Mouse (Mus musculus): ENCODE measurements at regions not wholly inside any gene's neighbourhood (a gene's known extent, or its start where the extent isn't known, plus 50 kb on each side); places are given as distances from the start of the nearest gene placed in this dataset.

- Histone ChIP-seq H3K27ac (no peak overlapping the region), H3K4me2 (no peak overlapping the region), H3K9ac (no peak overlapping the region), H3K36me3 (no peaks in the 10 kb centered on the region), H3K4me3 (no peak overlapping the region), H3K9me3 (no peaks in the 10 kb centered on the region), H3K27me3 (no peaks in the 10 kb centered on the region), H3K4me1 (no peaks in the 10 kb centered on the region)
- ATAC-seq (ENCODE audit: borderline replicate concordance, extremely low read depth, low FRiP score, low TSS enrichment), result no peak
- WGBS, result 63% methylated on average over 3 of the region's 3 CpGs
These were observed 481.3 kb downstream of the Cdh26 start for GRCm38 (mm10) chr2:178911646-178912045.

DNA sequence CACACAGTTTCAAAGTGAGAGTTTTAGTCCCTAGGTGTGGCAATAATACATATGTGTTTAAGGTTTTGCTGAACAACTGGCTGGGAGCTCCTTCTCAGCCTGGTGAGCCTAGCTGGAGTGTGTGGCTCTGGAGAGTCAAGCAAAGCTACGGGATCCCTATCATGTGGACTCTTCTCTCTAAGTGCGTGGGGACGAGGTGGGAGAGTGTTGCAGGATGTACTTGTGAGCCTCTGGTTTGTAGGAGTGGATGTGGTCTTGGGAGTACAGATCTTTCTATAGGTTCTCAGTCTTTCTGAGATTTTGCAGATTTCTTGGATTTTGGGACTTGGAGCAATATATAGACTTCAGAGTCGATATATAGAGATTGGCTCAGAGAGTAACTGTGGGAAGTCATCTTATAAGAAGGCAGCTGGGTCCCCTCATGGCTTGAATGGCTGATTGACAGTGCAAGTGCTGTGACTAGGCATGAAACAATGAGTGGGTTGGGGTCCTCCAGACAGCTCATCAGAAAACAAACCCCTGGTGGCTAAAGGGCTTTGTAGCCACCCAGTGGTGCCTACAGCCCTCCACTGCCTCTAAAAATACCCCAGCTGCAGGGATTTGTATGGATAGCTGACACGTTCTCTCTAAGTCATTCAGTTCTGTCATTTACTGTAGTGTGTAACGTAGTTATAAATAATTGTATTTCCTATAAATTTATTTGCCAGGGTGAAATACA lies 486.1 kb downstream of the Cdh26 start:
- no peaks in the 10 kb centered on the region for H3K4me1 ChIP-seq
- WGBS, result 71% methylated on average over 6 of the region's 6 CpGs
- H3K9ac ChIP-seq, result no peak overlapping the region
- ATAC-seq (ENCODE audit: borderline replicate concordance, extremely low read depth, low FRiP score, low TSS enrichment), result no peak
- no peak overlapping the region for H3K4me3 ChIP-seq
- no peak overlapping the region for H3K27ac ChIP-seq
- H3K9me3 ChIP-seq, result no peaks in the 10 kb centered on the region
- no peaks in the 10 kb centered on the region for H3K36me3 ChIP-seq
- H3K27me3 ChIP-seq, result no peaks in the 10 kb centered on the region
- no peak overlapping the region for H3K4me2 ChIP-seq

DNA sequence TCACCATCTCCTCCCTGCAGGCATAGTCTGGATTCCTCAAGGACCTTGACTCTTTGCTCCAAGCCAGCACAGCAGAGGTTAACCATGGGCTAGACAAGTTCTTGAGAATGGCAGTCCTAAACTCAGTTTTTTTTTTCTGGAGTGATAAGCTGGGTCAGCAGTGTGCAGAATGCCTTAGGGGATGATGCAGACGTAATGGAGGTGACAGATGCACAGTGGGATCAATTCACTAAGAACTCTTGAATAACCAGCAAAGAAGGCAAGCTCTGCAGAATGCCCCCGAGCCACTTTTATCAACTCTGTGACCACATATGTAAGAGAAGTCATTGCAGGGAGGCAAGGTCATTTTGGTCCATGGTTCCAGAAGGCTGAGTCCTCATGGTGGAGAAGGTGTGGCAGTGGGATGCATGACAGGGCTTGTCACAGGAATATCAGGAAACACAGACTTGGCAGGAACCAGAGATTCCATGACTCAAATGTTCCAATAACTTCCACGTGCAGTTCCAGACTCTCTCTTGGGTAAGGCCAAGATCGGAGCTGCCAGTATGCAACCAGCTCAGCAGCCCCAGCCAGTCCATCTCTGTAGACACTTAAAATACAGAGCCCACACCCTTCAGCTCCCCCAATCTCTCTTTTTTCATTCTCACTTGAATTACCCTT lies 494.3 kb downstream of the Cdh26 start:
- WGBS, result 54% methylated on average over 4 of the region's 4 CpGs

DNA sequence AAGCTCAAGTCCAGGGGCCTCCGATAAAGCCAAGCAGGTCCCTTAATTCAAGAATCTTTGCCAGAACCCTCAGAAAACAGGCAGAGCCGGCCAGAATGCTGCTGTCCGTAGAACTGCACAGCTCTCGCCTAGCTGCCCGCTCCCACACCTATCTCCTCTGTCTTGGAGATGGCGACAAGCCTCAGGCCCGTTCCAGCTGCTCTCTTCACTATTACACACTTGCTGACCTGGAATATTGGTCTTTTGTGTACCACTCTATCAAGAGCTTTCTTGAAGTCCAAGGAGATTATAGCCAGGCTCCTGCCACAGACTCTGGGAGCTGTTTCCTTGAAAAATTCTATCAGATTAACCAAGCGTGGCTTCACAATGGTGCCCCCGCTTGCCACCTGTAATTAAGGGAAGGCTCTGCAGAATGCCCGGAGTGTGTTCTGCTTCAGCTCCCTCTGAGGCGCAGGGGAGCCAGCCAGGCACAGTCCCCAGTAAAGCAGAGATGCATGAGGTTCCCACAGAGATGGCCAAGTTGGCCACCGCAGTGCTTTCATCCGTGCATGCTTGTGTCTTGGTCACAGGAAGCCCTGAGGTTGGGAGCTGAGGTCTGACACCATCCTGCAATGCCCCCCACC lies 496.8 kb downstream of the Cdh26 start:
- no peaks in the 10 kb centered on the region for H3K27me3 ChIP-seq
- H3K36me3 ChIP-seq, result no peaks in the 10 kb centered on the region
- no peak overlapping the region for H3K27ac ChIP-seq
- no peaks in the 10 kb centered on the region for H3K9me3 ChIP-seq
- no peaks in the 10 kb centered on the region for H3K4me1 ChIP-seq
- no peak for ATAC-seq (ENCODE audit: borderline replicate concordance, extremely low read depth, low FRiP score, low TSS enrichment)
- H3K9ac ChIP-seq, result no peak overlapping the region
- no peak overlapping the region for H3K4me2 ChIP-seq
- 75% methylated on average over 13 of the region's 13 CpGs for WGBS
- H3K4me3 ChIP-seq, result no peak overlapping the region

More for the DNA sequence above, 494.3 kb downstream of the Cdh26 start:
- no peak overlapping the region for H3K4me3 ChIP-seq
- no peak overlapping the region for H3K9ac ChIP-seq
- no peaks in the 10 kb centered on the region for H3K27me3 ChIP-seq
- H3K27ac ChIP-seq, result no peak overlapping the region
- H3K4me2 ChIP-seq, result no peak overlapping the region
- no peaks in the 10 kb centered on the region for H3K36me3 ChIP-seq
- no peaks in the 10 kb centered on the region for H3K9me3 ChIP-seq
- ATAC-seq (ENCODE audit: borderline replicate concordance, extremely low read depth, low FRiP score, low TSS enrichment), result no peak
- H3K4me1 ChIP-seq, result no peaks in the 10 kb centered on the region

DNA sequence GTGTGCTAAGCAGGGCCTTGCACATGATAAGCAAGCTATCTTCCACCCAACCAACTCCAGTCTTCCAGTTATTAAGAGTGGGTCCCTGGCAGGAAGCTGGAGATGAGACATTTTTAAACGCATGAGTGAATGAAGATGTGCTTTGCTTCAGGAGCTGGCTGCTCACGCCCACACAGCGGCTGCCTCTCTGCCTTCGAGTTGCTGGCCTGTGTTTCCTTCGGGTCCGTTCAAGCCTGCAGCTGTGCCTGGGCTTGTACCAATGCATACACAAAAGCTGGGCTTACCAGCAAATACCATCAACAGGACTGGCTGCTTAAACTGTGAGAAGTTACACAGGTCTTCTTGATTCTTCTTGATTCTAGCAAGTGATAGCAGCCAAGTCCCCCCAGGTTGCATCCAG lies 498.7 kb downstream of the Cdh26 start:
- no peaks in the 10 kb centered on the region for H3K4me1 ChIP-seq
- no peaks in the 10 kb centered on the region for H3K27me3 ChIP-seq
- WGBS, result 63% methylated on average over 6 of the region's 6 CpGs
- no peak overlapping the region for H3K4me3 ChIP-seq
- H3K9ac ChIP-seq, result no peak overlapping the region
- H3K36me3 ChIP-seq, result no peaks in the 10 kb centered on the region
- no peak overlapping the region for H3K4me2 ChIP-seq
- H3K9me3 ChIP-seq, result no peaks in the 10 kb centered on the region
- no peak overlapping the region for H3K27ac ChIP-seq
- no peak for ATAC-seq (ENCODE audit: borderline replicate concordance, extremely low read depth, low FRiP score, low TSS enrichment)

- Histone ChIP-seq H3K9ac (no peak overlapping the region), H3K27ac (no peak overlapping the region), H3K27me3 (no peaks in the 10 kb centered on the region), H3K4me3 (no peak overlapping the region), H3K4me2 (no peak overlapping the region), H3K9me3 (no peaks in the 10 kb centered on the region), H3K36me3 (no peaks in the 10 kb centered on the region), H3K4me1 (no peaks in the 10 kb centered on the region)
- WGBS, result 52% methylated on average over 2 of the region's 2 CpGs
- ATAC-seq (ENCODE audit: borderline replicate concordance, extremely low read depth, low FRiP score, low TSS enrichment), result no peak
These were observed 499.8 kb downstream of the Cdh26 start for GRCm38 (mm10) chr2:178930125-178930524.

DNA sequence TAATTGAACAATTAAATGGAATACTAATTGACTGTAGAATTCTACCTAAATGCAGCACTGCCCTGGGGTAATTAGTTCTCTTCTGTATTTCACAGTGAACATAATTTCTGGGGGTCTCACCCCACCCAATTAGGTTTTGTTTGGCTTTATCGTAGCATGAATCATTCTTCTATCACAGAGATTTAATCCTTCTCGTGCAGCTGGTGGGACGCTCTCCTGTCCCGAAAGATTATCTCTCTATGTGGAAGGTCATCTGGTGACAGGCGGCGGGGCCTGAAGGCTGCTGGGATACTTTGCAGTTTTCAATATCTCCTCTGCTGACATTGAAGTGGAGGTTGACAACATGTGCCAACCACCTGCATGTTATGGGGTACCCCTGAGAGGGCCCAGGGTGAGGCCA lies 493.8 kb upstream of the Cdh4 start:
- no peaks in the 10 kb centered on the region for H3K36me3 ChIP-seq
- no peak for ATAC-seq (ENCODE audit: borderline replicate concordance, extremely low read depth, low FRiP score, low TSS enrichment)
- no peak overlapping the region for H3K9ac ChIP-seq
- H3K4me2 ChIP-seq, result no peak overlapping the region
- no peaks in the 10 kb centered on the region for H3K4me1 ChIP-seq
- 71% methylated on average over 6 of the region's 6 CpGs for WGBS
- H3K9me3 ChIP-seq, result no peaks in the 10 kb centered on the region
- no peak overlapping the region for H3K4me3 ChIP-seq
- H3K27me3 ChIP-seq, result no peaks in the 10 kb centered on the region
- no peak overlapping the region for H3K27ac ChIP-seq

- ATAC-seq (ENCODE audit: borderline replicate concordance, extremely low read depth, low FRiP score, low TSS enrichment), result no peak
- Histone ChIP-seq H3K4me3 (no peak overlapping the region), H3K27me3 (no peaks in the 10 kb centered on the region), H3K36me3 (no peaks in the 10 kb centered on the region), H3K9ac (no peak overlapping the region), H3K4me1 (no peaks in the 10 kb centered on the region), H3K9me3 (no peaks in the 10 kb centered on the region), H3K4me2 (no peak overlapping the region), H3K27ac (no peak overlapping the region)
- WGBS, result 29% methylated on average over 4 of the region's 4 CpGs
These were observed 493.1 kb upstream of the Cdh4 start for GRCm38 (mm10) chr2:178949103-178949502.

- no peak for ATAC-seq (ENCODE audit: borderline replicate concordance, extremely low read depth, low FRiP score, low TSS enrichment)
These were observed 491.9 kb upstream of the Cdh4 start for GRCm38 (mm10) chr2:178950304-178950703.

GRCm38 (mm10) chr2:178954420-178955067 lies 487.7 kb upstream of the Cdh4 start:
- no peaks in the 10 kb centered on the region for H3K36me3 ChIP-seq
- H3K4me3 ChIP-seq, result no peak overlapping the region
- no peaks in the 10 kb centered on the region for H3K27me3 ChIP-seq
- no peak overlapping the region for H3K4me2 ChIP-seq
- no peak for ATAC-seq (ENCODE audit: borderline replicate concordance, extremely low read depth, low FRiP score, low TSS enrichment)
- H3K9ac ChIP-seq, result no peak overlapping the region
- WGBS, result 50% methylated on average over 2 of the region's 2 CpGs
- H3K27ac ChIP-seq, result no peak overlapping the region
- H3K4me1 ChIP-seq, result no peaks in the 10 kb centered on the region
- no peaks in the 10 kb centered on the region for H3K9me3 ChIP-seq

More at GRCm38 (mm10) chr2:178950304-178950703, 491.9 kb upstream of the Cdh4 start:
- H3K4me1 ChIP-seq, result no peaks in the 10 kb centered on the region
- H3K27ac ChIP-seq, result no peak overlapping the region
- H3K9me3 ChIP-seq, result no peaks in the 10 kb centered on the region
- H3K27me3 ChIP-seq, result no peaks in the 10 kb centered on the region
- H3K4me2 ChIP-seq, result no peak overlapping the region
- no peak overlapping the region for H3K4me3 ChIP-seq
- no peak overlapping the region for H3K9ac ChIP-seq
- H3K36me3 ChIP-seq, result no peaks in the 10 kb centered on the region
- 32% methylated on average over 1 of the region's 1 CpGs for WGBS

DNA sequence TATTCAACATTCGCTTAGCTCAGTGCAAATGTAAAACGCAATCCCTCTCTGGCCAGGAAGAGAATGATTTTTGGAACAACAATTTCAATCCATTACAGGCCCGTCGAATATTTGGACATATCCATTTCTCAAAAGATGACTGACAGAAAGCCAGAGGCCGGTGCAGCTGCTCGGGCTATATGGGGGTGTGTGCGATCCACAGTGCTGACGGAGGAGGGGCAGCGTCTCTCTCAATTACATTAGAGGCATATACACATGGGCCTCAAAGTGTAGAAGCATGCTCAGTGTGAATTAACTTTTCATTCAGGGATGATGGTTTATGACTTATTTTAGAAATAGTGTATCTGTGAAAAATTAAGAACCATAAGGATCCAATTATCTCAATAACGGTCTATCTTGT lies 483.4 kb upstream of the Cdh4 start:
- 73% methylated on average over 10 of the region's 10 CpGs for WGBS
- H3K27me3 ChIP-seq, result no peaks in the 10 kb centered on the region
- H3K4me2 ChIP-seq, result no peak overlapping the region
- no peaks in the 10 kb centered on the region for H3K4me1 ChIP-seq
- no peak overlapping the region for H3K4me3 ChIP-seq
- no peak overlapping the region for H3K9ac ChIP-seq
- ATAC-seq (ENCODE audit: borderline replicate concordance, extremely low read depth, low FRiP score, low TSS enrichment), result no peak
- H3K36me3 ChIP-seq, result no peaks in the 10 kb centered on the region
- H3K9me3 ChIP-seq, result no peaks in the 10 kb centered on the region
- H3K27ac ChIP-seq, result no peak overlapping the region

GRCm38 (mm10) chr2:178959603-178960002 lies 482.6 kb upstream of the Cdh4 start:
- 29% methylated on average over 6 of the region's 6 CpGs for WGBS
- H3K4me3 ChIP-seq, result no peak overlapping the region
- no peak overlapping the region for H3K4me2 ChIP-seq

More at GRCm38 (mm10) chr2:178959603-178960002, 482.6 kb upstream of the Cdh4 start:
- H3K9me3 ChIP-seq, result no peaks in the 10 kb centered on the region
- H3K27ac ChIP-seq, result no peak overlapping the region
- no peaks in the 10 kb centered on the region for H3K27me3 ChIP-seq
- no peak overlapping the region for H3K9ac ChIP-seq
- no peaks in the 10 kb centered on the region for H3K36me3 ChIP-seq
- ATAC-seq (ENCODE audit: borderline replicate concordance, extremely low read depth, low FRiP score, low TSS enrichment), result no peak
- no peaks in the 10 kb centered on the region for H3K4me1 ChIP-seq

All from lung, embryonic 15.5 days (tissue).